Comparison of ENCODE assay signal across 26 mouse cellular contexts in genomic region chr16:91360162-91360561, GRCm38 (mm10). TPM values are rescaled to one million over a fixed set of nuclear protein-coding genes. Genes with fewer than 3 reads are reported as not detected.
DNase-seq lines count a peak whose midpoint lies in the region; ATAC-seq and TF ChIP-seq lines count a peak whose summit lies in the region.
"Had no signal": no experiment of that assay in that cellular context is flagged by ENCODE, and none has a peak within 500 bp of the region (broad histone marks: within the 10 kb centered on the region; RNA-seq: fewer than 3 reads in every experiment).

No protein-coding gene starts in this region.

- no peak overlapping the region for H3K4me2 ChIP-seq in liver, embryonic 11.5 days
- H3K4me2 ChIP-seq in midbrain, embryonic 14.5 days (ENCODE audit: low read length) = no peak overlapping the region
- H3K4me2 ChIP-seq in liver, embryonic 16.5 days (ENCODE audit: low read depth, low read length) = no peak overlapping the region
- no peak overlapping the region for H3K4me2 ChIP-seq in hindbrain, embryonic 16.5 days (ENCODE audit: low read length)
- no peak overlapping the region for H3K4me2 ChIP-seq in forebrain, embryonic 15.5 days (replicated peaks)
- H3K4me2 ChIP-seq: embryonic facial prominence, embryonic 15.5 days; hindbrain, embryonic 12.5 days had no signal

- TF ChIP-seq POLR2A in liver, adult 2 months (IDR thresholded peaks at IDR 0.05; ENCODE audit: extremely low read depth, insufficient read depth, low read length) = no peak

- H3K27me3 ChIP-seq in liver, adult 2 months (ENCODE audit: control insufficient read depth, insufficient read depth, low read length) = no peaks in the 10 kb centered on the region
- no peaks in the 10 kb centered on the region for H3K27me3 ChIP-seq in liver, embryonic 11.5 days (replicated peaks; ENCODE audit: control insufficient read depth, insufficient read depth, low read length)
- no peaks in the 10 kb centered on the region for H3K27me3 ChIP-seq in midbrain, embryonic 14.5 days (ENCODE audit: control insufficient read depth, insufficient read depth, low read length)
- peaks cover 4% of the 10 kb centered on the region; the same call in 1 of the 2 replicates for H3K27me3 ChIP-seq in midbrain, embryonic 10.5 days (ENCODE audit: low read depth, poor library complexity, severe bottlenecking)
- H3K27me3 ChIP-seq in liver, embryonic 16.5 days (ENCODE audit: control insufficient read depth, insufficient read depth, low read depth, low read length) = no peaks in the 10 kb centered on the region
- peaks cover 2% of the 10 kb centered on the region; the same call in 1 of the 2 replicates for H3K27me3 ChIP-seq in hindbrain, embryonic 16.5 days (replicated peaks; ENCODE audit: control insufficient read depth, insufficient read depth, low read length)
- no peaks in the 10 kb centered on the region for H3K27me3 ChIP-seq in forebrain, embryonic 15.5 days
- H3K27me3 ChIP-seq: CH12.LX; embryonic facial prominence, embryonic 15.5 days had no signal

- peak overlapping the region; percentile 54 for H3K27ac ChIP-seq in liver, adult 2 months (replicated peaks; ENCODE audit: insufficient read depth, low read depth, low read length)
- H3K27ac ChIP-seq in liver, embryonic 11.5 days (ENCODE audit: low read depth, low read length) = no peak overlapping the region
- no peak overlapping the region for H3K27ac ChIP-seq in midbrain, embryonic 14.5 days (replicated peaks; ENCODE audit: low read depth, low read length)
- no peak overlapping the region for H3K27ac ChIP-seq in midbrain, embryonic 10.5 days (replicated peaks)
- peak overlapping the region; percentile 77 for H3K27ac ChIP-seq in liver, embryonic 16.5 days (ENCODE audit: low read length)
- H3K27ac ChIP-seq in hindbrain, embryonic 16.5 days (ENCODE audit: low read depth, low read length) = no peak overlapping the region
- H3K27ac ChIP-seq in forebrain, embryonic 15.5 days (replicated peaks) = no peak overlapping the region
- H3K27ac ChIP-seq: embryonic facial prominence, embryonic 15.5 days; forebrain, embryonic 10.5 days; heart, embryonic 10.5 days; hindbrain, embryonic 12.5 days; hindbrain, postnatal 0 days had no signal

- no peaks in the 10 kb centered on the region for H3K79me2 ChIP-seq in liver, adult 2 months (ENCODE audit: control insufficient read depth, insufficient read depth, low read length)

- H3K9ac ChIP-seq in liver, adult 2 months (ENCODE audit: low read depth, low read length) = no peak overlapping the region
- no peak overlapping the region for H3K9ac ChIP-seq in liver, embryonic 11.5 days (ENCODE audit: low read depth, low read length)
- no peak overlapping the region; the same call in 1 of the 2 replicates for H3K9ac ChIP-seq in midbrain, embryonic 14.5 days (replicated peaks; ENCODE audit: low read length)
- no peak overlapping the region for H3K9ac ChIP-seq in liver, embryonic 16.5 days (ENCODE audit: low read depth, low read length)
- H3K9ac ChIP-seq in hindbrain, embryonic 16.5 days (ENCODE audit: low read depth, low read length) = no peak overlapping the region
- no peak overlapping the region for H3K9ac ChIP-seq in forebrain, embryonic 15.5 days (replicated peaks)
- H3K9ac ChIP-seq: embryonic facial prominence, embryonic 15.5 days; hindbrain, embryonic 12.5 days had no signal

- H3K4me3 ChIP-seq in liver, adult 2 months (ENCODE audit: insufficient read depth, low read depth, low read length) = no peak overlapping the region
- no peak overlapping the region for H3K4me3 ChIP-seq in liver, embryonic 11.5 days (ENCODE audit: low read depth, low read length)
- no peak overlapping the region for H3K4me3 ChIP-seq in midbrain, embryonic 14.5 days (replicated peaks; ENCODE audit: low read depth, low read length)
- H3K4me3 ChIP-seq in midbrain, embryonic 10.5 days = no peak overlapping the region
- H3K4me3 ChIP-seq in liver, embryonic 16.5 days (ENCODE audit: low read depth, low read length) = no peak overlapping the region
- H3K4me3 ChIP-seq in hindbrain, embryonic 16.5 days (ENCODE audit: low read length) = no peak overlapping the region
- H3K4me3 ChIP-seq in forebrain, embryonic 15.5 days = no peak overlapping the region
- H3K4me3 ChIP-seq: embryonic facial prominence, embryonic 15.5 days; erythroblast, embryonic 14.5 days; forebrain, embryonic 10.5 days; heart, embryonic 10.5 days; hindbrain, embryonic 12.5 days had no signal

- no peak for ATAC-seq in liver, embryonic 11.5 days (replicated peaks; ENCODE audit: low FRiP score)
- ATAC-seq in midbrain, embryonic 14.5 days (ENCODE audit: low FRiP score, low TSS enrichment) = no peak
- peak; percentile 51 for ATAC-seq in liver, embryonic 16.5 days (ENCODE audit: low read depth)
- no peak for ATAC-seq in hindbrain, embryonic 16.5 days
- no peak for ATAC-seq in forebrain, embryonic 15.5 days (replicated peaks)
- ATAC-seq: forebrain, embryonic 14.5 days; hindbrain, postnatal 0 days had no signal

- DNase-seq in liver, adult 2 months (ENCODE audit: extremely low read depth, low read depth, low spot score) = peak; percentile 90
- no peak for DNase-seq in liver, embryonic 11.5 days (ENCODE audit: low spot score)
- DNase-seq in midbrain, embryonic 14.5 days = peak; percentile 13
- DNase-seq in midbrain, embryonic 10.5 days (ENCODE audit: low spot score) = no peak
- DNase-seq: adrenal gland, postnatal 36 days; cerebellum, postnatal 14 days; embryo, embryonic 11 days; heart, adult 18-20 months; heart, postnatal 10 days; heart, postnatal 4 days had no signal

- H3K9me3 ChIP-seq in liver, embryonic 11.5 days (ENCODE audit: control insufficient read depth, low read length) = no peaks in the 10 kb centered on the region
- H3K9me3 ChIP-seq in midbrain, embryonic 14.5 days (ENCODE audit: control insufficient read depth, low read length) = no peaks in the 10 kb centered on the region
- H3K9me3 ChIP-seq in midbrain, embryonic 10.5 days (replicated peaks) = no peaks in the 10 kb centered on the region
- H3K9me3 ChIP-seq in liver, embryonic 16.5 days (replicated peaks; ENCODE audit: control insufficient read depth, low read length) = no peaks in the 10 kb centered on the region
- no peaks in the 10 kb centered on the region for H3K9me3 ChIP-seq in hindbrain, embryonic 16.5 days (ENCODE audit: control insufficient read depth, low read length)
- H3K9me3 ChIP-seq in forebrain, embryonic 15.5 days = no peaks in the 10 kb centered on the region
- H3K9me3 ChIP-seq: embryonic facial prominence, embryonic 15.5 days; forebrain, embryonic 10.5 days; heart, embryonic 10.5 days; hindbrain, embryonic 12.5 days had no signal

- peaks cover 30% of the 10 kb centered on the region for H3K4me1 ChIP-seq in liver, adult 2 months (ENCODE audit: control insufficient read depth, insufficient read depth, low read length)
- peaks cover 24% of the 10 kb centered on the region for H3K4me1 ChIP-seq in liver, embryonic 11.5 days (replicated peaks; ENCODE audit: control insufficient read depth, insufficient read depth, low read length)
- H3K4me1 ChIP-seq in midbrain, embryonic 14.5 days (ENCODE audit: control insufficient read depth, insufficient read depth, low read length) = no peaks in the 10 kb centered on the region
- peaks cover 8% of the 10 kb centered on the region for H3K4me1 ChIP-seq in midbrain, embryonic 10.5 days
- peaks cover 38% of the 10 kb centered on the region for H3K4me1 ChIP-seq in liver, embryonic 16.5 days (ENCODE audit: control insufficient read depth, low read depth, low read length)
- H3K4me1 ChIP-seq in hindbrain, embryonic 16.5 days (ENCODE audit: control insufficient read depth, insufficient read depth, low read depth, low read length) = peaks cover 5% of the 10 kb centered on the region; the same call in 1 of the 2 replicates
- no peaks in the 10 kb centered on the region for H3K4me1 ChIP-seq in forebrain, embryonic 15.5 days
- H3K4me1 ChIP-seq: hindbrain, embryonic 12.5 days had no signal

- H3K36me3 ChIP-seq in liver, adult 2 months (ENCODE audit: control insufficient read depth, insufficient read depth, low read length) = no peaks in the 10 kb centered on the region
- H3K36me3 ChIP-seq in liver, embryonic 11.5 days (ENCODE audit: control insufficient read depth, insufficient read depth, low read length) = no peaks in the 10 kb centered on the region
- H3K36me3 ChIP-seq in midbrain, embryonic 14.5 days (ENCODE audit: control insufficient read depth, insufficient read depth, low read length) = no peaks in the 10 kb centered on the region
- no peaks in the 10 kb centered on the region for H3K36me3 ChIP-seq in midbrain, embryonic 10.5 days
- no peaks in the 10 kb centered on the region for H3K36me3 ChIP-seq in liver, embryonic 16.5 days (ENCODE audit: control insufficient read depth, insufficient read depth)
- no peaks in the 10 kb centered on the region for H3K36me3 ChIP-seq in hindbrain, embryonic 16.5 days (ENCODE audit: control insufficient read depth, insufficient read depth, low read length)
- no peaks in the 10 kb centered on the region for H3K36me3 ChIP-seq in forebrain, embryonic 15.5 days
- H3K36me3 ChIP-seq: embryonic facial prominence, embryonic 15.5 days; forebrain, embryonic 10.5 days; heart, embryonic 10.5 days; hindbrain, embryonic 12.5 days had no signal

- no peak for TF ChIP-seq CTCF in liver, adult 2 months (IDR thresholded peaks at IDR 0.05; ENCODE audit: low read depth, low read length)

- 19% methylated on average over 3 of the region's 3 CpGs for WGBS in liver, adult 2 months
- WGBS in liver, embryonic 11.5 days = 70% methylated on average over 3 of the region's 3 CpGs
- WGBS in midbrain, embryonic 14.5 days = 53% methylated on average over 3 of the region's 3 CpGs
- WGBS in midbrain, embryonic 10.5 days = 65% methylated on average over 3 of the region's 3 CpGs
- WGBS in liver, embryonic 16.5 days (ENCODE audit: insufficient replicate concordance) = 57% methylated on average over 3 of the region's 3 CpGs
- WGBS in hindbrain, embryonic 16.5 days = 54% methylated on average over 3 of the region's 3 CpGs
- 70% methylated on average over 3 of the region's 3 CpGs for WGBS in forebrain, embryonic 15.5 days

RNA-seq across cellular contexts. Expression of gene Ifnar2, which starts 12.4 kb away (rescaled TPM):
- 69.1 and 84.2 TPM in 2 replicates for total RNA-seq in liver, adult 2 months (2014; rRNA removed)
- polyA plus RNA-seq in liver, adult 2 months (2012; rRNA removed) = 115 and 144 TPM in 2 replicates
- polyA plus RNA-seq in liver, embryonic 11.5 days (2014; fragmentation: Nextera tagmentation; extraction: Ambion mirVana) = 66.7 and 70.9 TPM in 2 replicates
- polyA plus RNA-seq in midbrain, embryonic 14.5 days (2014; fragmentation: Nextera tagmentation; extraction: Ambion mirVana) = 29.0 and 32.2 TPM in 2 replicates
- 26.0 and 27.9 TPM in 2 replicates for polyA plus RNA-seq in midbrain, embryonic 10.5 days (2016; fragmentation: Nextera tagmentation; extraction: Ambion mirVana)
- polyA plus RNA-seq in liver, embryonic 16.5 days (2015; fragmentation: Nextera tagmentation; extraction: Ambion mirVana) = 92.9 and 95.8 TPM in 2 replicates
- 40.6 and 41.7 TPM in 2 replicates for polyA plus RNA-seq in hindbrain, embryonic 16.5 days (2015; fragmentation: Nextera tagmentation; extraction: Ambion mirVana)
- 41.6 and 42.3 TPM in 2 replicates for polyA plus RNA-seq in forebrain, embryonic 15.5 days (2015; fragmentation: Nextera tagmentation; extraction: Ambion mirVana)

RNA-seq across cellular contexts. Expression of gene Gm21970, which starts 31.4 kb away (rescaled TPM):
- 0.83 TPM in 1 of 2 replicates, not detected in the other for total RNA-seq in liver, adult 2 months (2014; rRNA removed)
- not detected in 2 replicates for polyA plus RNA-seq in liver, adult 2 months (2012; rRNA removed)
- polyA plus RNA-seq in liver, embryonic 11.5 days (2014; fragmentation: Nextera tagmentation; extraction: Ambion mirVana) = not detected in 2 replicates
- polyA plus RNA-seq in midbrain, embryonic 14.5 days (2014; fragmentation: Nextera tagmentation; extraction: Ambion mirVana) = not detected in 2 replicates
- not detected in 2 replicates for polyA plus RNA-seq in midbrain, embryonic 10.5 days (2016; fragmentation: Nextera tagmentation; extraction: Ambion mirVana)
- polyA plus RNA-seq in liver, embryonic 16.5 days (2015; fragmentation: Nextera tagmentation; extraction: Ambion mirVana) = not detected in 2 replicates
- polyA plus RNA-seq in hindbrain, embryonic 16.5 days (2015; fragmentation: Nextera tagmentation; extraction: Ambion mirVana) = not detected in 2 replicates
- not detected in 2 replicates for polyA plus RNA-seq in forebrain, embryonic 15.5 days (2015; fragmentation: Nextera tagmentation; extraction: Ambion mirVana)
- total RNA-seq: adrenal gland, postnatal 36 days; CH12.LX; common myeloid progenitor, adult 5-6 weeks; gastrocnemius, postnatal 36 days; heart, adult 18-20 months; heart, postnatal 10 days; heart, postnatal 4 days; hindbrain, postnatal 0 days had no signal
- polyA plus RNA-seq: cerebellum, adult 2 months; embryonic facial prominence, embryonic 11.5 days; embryonic facial prominence, embryonic 15.5 days; erythroblast, embryonic 14.5 days; forebrain, embryonic 10.5 days; forebrain, embryonic 14.5 days; heart, embryonic 10.5 days; heart, embryonic 14.5 days; hindbrain, embryonic 12.5 days; hindbrain, postnatal 0 days had no signal

RNA-seq across cellular contexts. Expression of gene Il10rb, which starts 45.8 kb away (rescaled TPM):
- total RNA-seq in liver, adult 2 months (2014; rRNA removed) = 7.3 and 9.5 TPM in 2 replicates
- polyA plus RNA-seq in liver, adult 2 months (2012; rRNA removed) = 5.0 and 5.1 TPM in 2 replicates
- polyA plus RNA-seq in liver, embryonic 11.5 days (2014; fragmentation: Nextera tagmentation; extraction: Ambion mirVana) = 29.8 and 32.9 TPM in 2 replicates
- 5.4 and 9.3 TPM in 2 replicates for polyA plus RNA-seq in midbrain, embryonic 14.5 days (2014; fragmentation: Nextera tagmentation; extraction: Ambion mirVana)
- 6.9 and 8.9 TPM in 2 replicates for polyA plus RNA-seq in midbrain, embryonic 10.5 days (2016; fragmentation: Nextera tagmentation; extraction: Ambion mirVana)
- polyA plus RNA-seq in liver, embryonic 16.5 days (2015; fragmentation: Nextera tagmentation; extraction: Ambion mirVana) = 32.3 and 33.6 TPM in 2 replicates
- polyA plus RNA-seq in hindbrain, embryonic 16.5 days (2015; fragmentation: Nextera tagmentation; extraction: Ambion mirVana) = 14.8 and 16.7 TPM in 2 replicates
- polyA plus RNA-seq in forebrain, embryonic 15.5 days (2015; fragmentation: Nextera tagmentation; extraction: Ambion mirVana) = 7.7 and 9.6 TPM in 2 replicates

Comparison
In these comparisons a context has a peak if more than half of its experiments do, and no peak if none do; other contexts are left out.
1. DNase-seq: peak in liver, adult 2 months (single experiment) and midbrain, embryonic 14.5 days (single experiment); none in liver, embryonic 11.5 days (single experiment) and midbrain, embryonic 10.5 days (single experiment).
2. H3K27ac ChIP-seq: peak in liver, adult 2 months (single experiment) and liver, embryonic 16.5 days (single experiment); none in liver, embryonic 11.5 days (single experiment), midbrain, embryonic 14.5 days (single experiment), midbrain, embryonic 10.5 days (single experiment), hindbrain, embryonic 16.5 days (single experiment) and forebrain, embryonic 15.5 days (single experiment).